Mouse (Mus musculus) midbrain, embryonic 13.5 days (tissue): ENCODE measurements at regions not wholly inside any gene's neighbourhood (a gene's known extent, or its start where the extent isn't known, plus 50 kb on each side); places are given as distances from the start of the nearest gene placed in this dataset.
A peak's percentile ranks its signal among the peaks of the same experiment; 100 is the strongest.

Experiments
- ATAC-seq: fragments of 200-750 bp; cut with Nextera tagmentation; 2 replicates; pipeline ENCODE4 v1.8.0; 2017; ENCODE audit warnings: mild to moderate bottlenecking, moderate TSS enrichment, moderate library complexity
- H3K27ac ChIP-seq: fragments of 300-500 bp; sonication (generic); 2 replicates; pipeline ENCODE4 v1.5.1; 2015; ENCODE audit warnings: inconsistent platforms, mild to moderate bottlenecking, moderate library complexity
- H3K27me3 ChIP-seq: fragments of 300-500 bp; sonication (generic); 2 replicates; pipeline ENCODE4 v1.6.1; 2015; ENCODE audit warnings: mild to moderate bottlenecking, inconsistent platforms
- H3K36me3 ChIP-seq: fragments of 300-500 bp; sonication (generic); 2 replicates; pipeline ENCODE4 v1.6.1; 2015; ENCODE audit warnings: mild to moderate bottlenecking, inconsistent platforms
- H3K4me1 ChIP-seq: fragments of 300-500 bp; sonication (generic); replicated peaks from 2 replicates; pipeline ENCODE4 v1.6.1; 2015; ENCODE audit warnings: inconsistent platforms
- H3K4me2 ChIP-seq: fragments of 300-500 bp; sonication (generic); replicated peaks from 2 replicates; pipeline ENCODE4 v1.6.1; 2015; ENCODE audit warnings: moderate library complexity, mild to moderate bottlenecking, inconsistent platforms
- H3K4me3 ChIP-seq: fragments of 300-500 bp; sonication (generic); replicated peaks from 2 replicates; pipeline ENCODE4 v1.5.1; 2015; ENCODE audit warnings: mild to moderate bottlenecking, inconsistent platforms
- H3K9ac ChIP-seq: fragments of 300-500 bp; sonication (generic); replicated peaks from 2 replicates; pipeline ENCODE4 v1.6.1; 2015; ENCODE audit warnings: mild to moderate bottlenecking, inconsistent platforms
- H3K9me3 ChIP-seq: fragments of 300-500 bp; sonication (generic); 2 replicates; pipeline ENCODE4 v1.6.1; 2016; ENCODE audit warnings: mild to moderate bottlenecking, inconsistent platforms
- WGBS: fragments of 180-500 bp; shearing (Covaris S2); methylation state at CpG from one replicate; pipeline ENCODE4 v1.1.7; 2015; 5-methylcytosine and 5-hydroxymethylcytosine counted together

DNA sequence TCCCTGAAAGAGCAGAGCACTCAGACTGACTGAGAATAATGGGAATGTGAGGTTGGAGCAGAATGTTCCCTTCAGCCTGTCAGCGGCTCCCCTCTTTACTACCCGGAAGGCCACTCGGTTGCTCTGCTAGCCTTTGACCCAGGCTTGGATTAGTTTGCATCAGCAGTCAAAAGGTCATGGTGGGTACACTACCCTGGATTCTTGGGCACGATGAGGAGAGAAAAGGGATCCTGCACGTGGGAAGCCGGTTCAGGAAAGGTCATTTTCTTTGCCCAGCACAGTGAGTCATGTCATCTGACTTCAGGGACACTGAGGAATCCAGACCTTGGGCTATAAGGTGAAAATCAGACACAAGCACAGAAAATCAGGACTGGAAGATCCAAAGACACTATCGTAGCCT is 443.3 kb downstream of the Rps24 start:
- WGBS = 38% methylated on average over 7 of the region's 7 CpGs
- ATAC-seq = no peak
- H3K4me2 ChIP-seq = no peak overlapping the region
- no peaks in the 10 kb centered on the region for H3K36me3 ChIP-seq
- no peak overlapping the region for H3K4me3 ChIP-seq
- H3K27ac ChIP-seq = no peak overlapping the region
- H3K27me3 ChIP-seq = no peaks in the 10 kb centered on the region
- H3K9me3 ChIP-seq = no peaks in the 10 kb centered on the region
- H3K4me1 ChIP-seq = peaks cover 12% of the 10 kb centered on the region
- no peak overlapping the region for H3K9ac ChIP-seq

DNA sequence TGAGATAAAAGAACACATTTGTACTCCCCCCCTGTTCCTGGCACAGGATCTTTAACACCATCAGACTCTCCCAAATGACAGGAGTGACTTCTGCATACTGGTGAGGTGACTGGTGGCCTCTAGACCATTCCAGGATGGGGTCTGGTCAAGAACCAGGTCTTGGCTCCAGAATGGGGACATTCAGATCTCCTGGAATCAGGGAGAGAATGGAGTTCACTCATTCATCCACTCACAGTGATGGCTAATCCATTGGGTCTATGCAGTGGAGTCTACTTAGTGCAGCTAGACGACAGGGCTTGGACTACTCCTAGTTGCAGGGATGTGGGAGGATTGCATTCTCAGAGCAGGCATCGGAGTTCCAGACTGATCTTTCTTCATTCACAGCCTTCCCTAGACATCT is 451.0 kb downstream of the Rps24 start:
- H3K4me3 ChIP-seq = no peak overlapping the region
- H3K36me3 ChIP-seq = no peaks in the 10 kb centered on the region
- H3K4me1 ChIP-seq = peaks cover 6% of the 10 kb centered on the region
- no peak for ATAC-seq
- no peaks in the 10 kb centered on the region for H3K27me3 ChIP-seq
- WGBS = 86% methylated on average over 2 of the region's 2 CpGs
- no peak overlapping the region for H3K4me2 ChIP-seq
- no peak overlapping the region for H3K27ac ChIP-seq
- no peaks in the 10 kb centered on the region for H3K9me3 ChIP-seq
- H3K9ac ChIP-seq = no peak overlapping the region

DNA sequence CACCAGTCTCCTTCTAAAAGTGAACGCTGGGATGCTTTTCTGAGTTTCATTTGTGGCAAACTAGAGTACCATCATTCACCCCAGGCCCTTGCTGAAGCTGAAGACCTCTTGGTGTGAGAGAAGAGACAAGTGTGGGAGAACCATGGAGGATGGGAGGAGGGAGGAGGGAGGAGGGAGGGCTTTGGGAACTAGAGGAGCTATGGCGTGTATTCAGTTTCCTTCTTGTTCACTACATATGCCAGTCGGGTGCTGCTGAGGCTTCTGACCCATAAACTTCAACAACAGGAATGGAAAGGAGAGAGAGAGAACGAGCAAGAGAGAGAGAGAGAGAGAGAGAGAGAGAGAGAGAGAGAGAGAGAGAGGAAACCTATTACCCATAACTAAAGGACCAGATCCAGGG is 452.1 kb downstream of the Rps24 start:
- Histone ChIP-seq H3K27me3 (no peaks in the 10 kb centered on the region), H3K4me2 (no peak overlapping the region), H3K27ac (no peak overlapping the region), H3K9ac (no peak overlapping the region), H3K4me1 (peaks cover 6% of the 10 kb centered on the region), H3K4me3 (no peak overlapping the region), H3K9me3 (no peaks in the 10 kb centered on the region), H3K36me3 (no peaks in the 10 kb centered on the region)
- no peak for ATAC-seq
- WGBS = 77% methylated on average over 4 of the region's 4 CpGs

DNA sequence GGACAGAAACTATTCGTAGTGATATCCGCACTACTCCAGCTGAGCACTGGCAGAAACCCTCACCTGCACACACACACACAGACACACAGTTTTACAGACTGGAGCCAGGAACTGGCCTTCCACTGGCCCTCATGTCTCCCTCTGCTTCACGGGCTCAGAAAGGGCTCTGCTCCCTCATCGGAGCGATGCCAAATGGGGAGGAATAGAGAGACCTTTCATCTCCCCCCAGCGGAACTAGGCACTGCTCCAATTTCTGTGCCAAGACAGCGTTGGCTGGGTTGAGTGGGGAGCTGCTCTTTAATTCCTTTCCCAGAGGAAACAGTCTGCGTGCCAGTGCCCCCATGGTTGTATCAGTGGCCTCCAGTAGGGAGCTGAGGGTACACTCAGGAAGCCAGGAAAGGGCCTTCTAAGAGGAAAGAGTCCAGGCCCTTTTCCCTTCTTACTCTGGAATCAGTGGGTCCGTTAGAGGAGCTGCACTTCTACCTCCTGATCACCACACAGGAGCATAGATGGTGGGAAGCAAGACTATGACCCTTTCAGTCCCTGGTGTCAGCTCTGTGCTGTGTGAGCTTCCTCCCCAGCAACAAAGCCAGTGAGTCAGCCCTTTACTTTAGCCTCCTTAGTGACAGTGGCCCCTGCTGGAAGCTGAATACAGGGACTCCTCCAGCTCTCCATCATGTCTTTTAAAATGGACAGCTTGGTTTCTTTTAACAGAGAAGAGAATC is 452.7 kb downstream of the Rps24 start:
- Histone ChIP-seq H3K9me3 (no peaks in the 10 kb centered on the region), H3K9ac (no peak overlapping the region), H3K27ac (peak overlapping the region; percentile 20; the same call in 1 of the 2 replicates), H3K4me2 (no peak overlapping the region), H3K36me3 (no peaks in the 10 kb centered on the region), H3K4me1 (peaks cover 6% of the 10 kb centered on the region), H3K27me3 (no peaks in the 10 kb centered on the region), H3K4me3 (no peak overlapping the region)
- ATAC-seq = peak; percentile 45; the same call in 1 of the 2 replicates
- 77% methylated on average over 9 of the region's 9 CpGs for WGBS

DNA sequence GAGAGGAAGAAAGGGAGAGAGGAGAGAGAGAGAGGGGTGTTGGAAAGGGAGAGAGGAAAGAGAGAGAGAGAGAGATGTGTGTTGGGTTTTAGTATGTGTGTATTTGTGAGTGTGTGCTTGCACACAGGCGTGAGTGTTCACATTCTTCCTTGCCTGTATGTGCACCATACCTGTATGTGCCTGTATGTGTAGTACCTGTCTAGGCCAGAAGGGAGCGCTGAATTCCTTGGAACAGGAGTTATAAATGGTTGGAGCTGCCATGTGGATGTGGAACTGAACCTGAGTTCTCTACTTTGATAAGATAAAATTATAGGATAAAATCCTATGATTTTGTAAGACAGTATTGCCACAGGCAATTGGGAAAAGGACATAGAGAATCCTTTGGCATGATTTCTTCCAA is 458.8 kb downstream of the Rps24 start:
- ATAC-seq = no peak
- H3K9me3 ChIP-seq = no peaks in the 10 kb centered on the region
- no peaks in the 10 kb centered on the region for H3K4me1 ChIP-seq
- no peak overlapping the region for H3K4me2 ChIP-seq
- H3K27me3 ChIP-seq = no peaks in the 10 kb centered on the region
- 36% methylated on average over 2 of the region's 2 CpGs for WGBS
- H3K9ac ChIP-seq = no peak overlapping the region
- H3K36me3 ChIP-seq = no peaks in the 10 kb centered on the region
- no peak overlapping the region for H3K4me3 ChIP-seq
- H3K27ac ChIP-seq = no peak overlapping the region

DNA sequence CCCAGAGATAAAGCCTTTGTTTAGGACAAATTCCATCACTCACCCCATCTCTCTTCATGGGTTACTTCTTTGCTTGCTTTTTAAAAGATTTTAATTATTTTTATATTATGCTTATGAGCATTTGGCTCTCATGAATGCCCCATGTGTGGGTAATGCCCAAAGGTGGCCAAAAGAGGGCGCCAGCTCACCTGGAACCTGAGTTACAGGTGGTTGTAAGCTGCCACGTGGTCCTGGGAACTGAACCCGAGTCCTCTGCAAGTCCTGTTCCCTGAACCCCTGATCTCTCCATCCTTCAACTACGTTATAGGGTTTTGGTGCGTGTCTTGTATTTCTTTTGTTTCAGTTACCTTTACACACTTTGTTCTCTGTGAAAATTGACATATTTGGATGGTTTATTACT is 460.2 kb downstream of the Rps24 start:
- no peak overlapping the region for H3K9ac ChIP-seq
- H3K4me1 ChIP-seq = no peaks in the 10 kb centered on the region
- no peaks in the 10 kb centered on the region for H3K36me3 ChIP-seq
- no peak for ATAC-seq
- 83% methylated on average over 5 of the region's 5 CpGs for WGBS
- no peak overlapping the region for H3K4me2 ChIP-seq
- H3K27ac ChIP-seq = no peak overlapping the region
- no peaks in the 10 kb centered on the region for H3K9me3 ChIP-seq
- no peaks in the 10 kb centered on the region for H3K27me3 ChIP-seq
- H3K4me3 ChIP-seq = no peak overlapping the region

DNA sequence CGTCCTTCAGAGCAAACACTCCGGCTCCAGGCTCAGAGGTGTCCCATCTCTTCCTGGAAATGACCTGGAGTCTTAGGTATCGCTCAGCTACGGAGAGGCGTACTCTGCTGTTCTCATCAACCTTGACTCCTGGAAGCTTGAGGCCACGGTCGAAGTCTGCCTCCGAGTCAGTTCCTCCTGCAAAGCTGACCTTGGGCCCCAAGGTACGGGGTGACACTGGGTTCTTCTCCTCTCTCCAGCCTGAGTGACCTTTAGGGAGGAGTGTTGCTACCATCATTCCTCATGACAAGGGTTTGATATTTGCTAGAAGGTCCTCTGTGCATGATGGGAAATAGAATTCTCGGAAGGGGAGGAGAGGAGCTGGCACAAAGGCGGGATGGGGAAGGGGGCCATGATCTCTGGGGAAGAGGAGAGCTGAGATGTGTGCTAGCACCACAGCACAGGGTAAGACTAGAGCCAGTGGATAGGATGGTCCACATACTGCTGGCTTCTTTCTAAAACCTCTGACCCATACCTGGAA is 469.0 kb downstream of the Rps24 start:
- Histone ChIP-seq H3K9me3 (no peaks in the 10 kb centered on the region), H3K4me2 (no peak overlapping the region), H3K4me3 (no peak overlapping the region), H3K27ac (no peak overlapping the region), H3K36me3 (no peaks in the 10 kb centered on the region), H3K27me3 (no peaks in the 10 kb centered on the region), H3K4me1 (peaks cover 23% of the 10 kb centered on the region), H3K9ac (no peak overlapping the region)
- 92% methylated on average over 11 of the region's 11 CpGs for WGBS
- ATAC-seq = no peak

DNA sequence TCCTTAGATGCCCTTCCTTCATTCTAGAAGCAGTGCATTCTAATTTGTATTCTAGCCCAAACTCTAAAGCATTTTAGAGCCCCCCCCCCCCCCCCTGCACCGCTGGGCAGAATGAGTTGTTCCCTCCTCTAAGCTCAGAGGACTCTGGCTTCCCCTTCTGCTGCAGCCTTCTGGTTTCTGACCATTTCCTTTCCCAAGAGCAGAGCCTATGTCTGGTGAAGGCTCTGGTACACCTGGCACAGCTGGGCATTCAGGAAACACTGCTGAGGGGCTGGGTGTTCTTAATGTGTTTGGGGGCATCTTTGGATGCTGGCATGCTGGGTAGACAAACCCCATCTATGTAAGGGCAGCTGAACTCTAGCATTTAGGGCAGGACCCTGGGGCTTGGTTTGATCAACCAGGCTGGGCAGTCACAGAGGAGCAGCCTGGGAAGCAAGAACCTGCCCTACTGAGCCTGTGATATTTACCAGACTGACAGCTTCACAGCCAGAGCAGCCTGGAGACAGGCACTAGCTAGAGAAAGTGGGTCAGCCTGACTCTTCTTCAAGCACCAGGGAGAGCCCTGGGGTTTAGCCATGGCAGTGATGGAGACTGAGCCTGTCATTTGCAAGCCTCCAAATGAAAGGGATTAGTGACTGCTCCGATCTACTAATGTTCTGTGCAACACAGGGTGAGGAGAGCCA is 469.7 kb downstream of the Rps24 start:
- no peak overlapping the region for H3K4me3 ChIP-seq
- H3K27ac ChIP-seq = 0 out of 2 replicates have a peak overlapping the region, but pooled peaks have one; percentile 47
- 0 out of 2 replicates have a peak, but pooled peaks have one; percentile 34 for ATAC-seq
- H3K36me3 ChIP-seq = no peaks in the 10 kb centered on the region
- H3K27me3 ChIP-seq = no peaks in the 10 kb centered on the region
- H3K4me1 ChIP-seq = peaks cover 24% of the 10 kb centered on the region
- H3K4me2 ChIP-seq = no peak overlapping the region
- no peaks in the 10 kb centered on the region for H3K9me3 ChIP-seq
- 23% methylated on average over 2 of the region's 2 CpGs for WGBS
- H3K9ac ChIP-seq = no peak overlapping the region

DNA sequence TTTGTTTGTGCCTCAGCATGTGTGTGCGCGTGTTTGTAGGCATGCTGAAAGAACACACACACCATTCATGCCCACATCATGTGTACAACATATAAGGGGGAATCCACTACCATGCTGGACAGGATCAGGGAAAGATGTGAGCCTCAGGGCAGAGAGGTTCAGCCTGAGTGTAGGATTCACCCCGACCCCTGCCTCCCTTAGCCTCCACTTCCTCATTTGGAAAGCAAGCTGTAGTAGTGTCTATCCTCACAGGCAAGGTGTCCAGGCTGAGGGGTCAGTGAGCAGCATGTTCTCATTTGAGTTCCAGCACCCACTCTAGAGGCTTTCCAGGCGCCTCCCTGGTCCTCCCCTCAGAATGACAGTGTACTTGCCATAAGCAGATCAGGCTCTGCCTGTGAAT is 470.5 kb downstream of the Rps24 start:
- Histone ChIP-seq H3K4me2 (no peak overlapping the region), H3K4me1 (peaks cover 24% of the 10 kb centered on the region), H3K9me3 (no peaks in the 10 kb centered on the region), H3K27ac (no peak overlapping the region), H3K9ac (no peak overlapping the region), H3K4me3 (no peak overlapping the region), H3K36me3 (no peaks in the 10 kb centered on the region), H3K27me3 (no peaks in the 10 kb centered on the region)
- 86% methylated on average over 4 of the region's 4 CpGs for WGBS
- no peak for ATAC-seq

DNA sequence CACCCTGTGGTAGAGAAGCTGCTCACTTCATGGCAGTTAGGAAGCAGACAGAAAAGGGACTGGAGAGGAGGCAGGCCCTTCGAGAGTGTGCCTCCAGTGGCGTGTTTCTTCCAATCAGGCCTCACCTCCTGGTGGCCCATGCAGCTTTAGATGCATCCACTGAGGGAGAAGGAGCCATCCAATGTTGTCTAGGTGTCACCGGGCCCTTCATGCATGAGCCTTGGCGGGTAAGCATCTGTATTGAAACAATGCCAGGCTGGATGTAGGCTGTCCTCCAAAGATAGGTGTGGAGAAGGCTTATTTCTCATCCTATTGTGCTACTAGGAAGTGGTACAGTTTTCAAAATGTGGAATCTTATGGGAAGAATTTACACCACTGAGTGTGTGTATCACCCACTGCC is 471.9 kb downstream of the Rps24 start:
- Histone ChIP-seq H3K9ac (no peak overlapping the region), H3K27ac (no peak overlapping the region), H3K4me2 (no peak overlapping the region), H3K27me3 (no peaks in the 10 kb centered on the region), H3K36me3 (no peaks in the 10 kb centered on the region), H3K9me3 (no peaks in the 10 kb centered on the region), H3K4me1 (peaks cover 24% of the 10 kb centered on the region), H3K4me3 (no peak overlapping the region)
- ATAC-seq = no peak
- 89% methylated on average over 4 of the region's 4 CpGs for WGBS

DNA sequence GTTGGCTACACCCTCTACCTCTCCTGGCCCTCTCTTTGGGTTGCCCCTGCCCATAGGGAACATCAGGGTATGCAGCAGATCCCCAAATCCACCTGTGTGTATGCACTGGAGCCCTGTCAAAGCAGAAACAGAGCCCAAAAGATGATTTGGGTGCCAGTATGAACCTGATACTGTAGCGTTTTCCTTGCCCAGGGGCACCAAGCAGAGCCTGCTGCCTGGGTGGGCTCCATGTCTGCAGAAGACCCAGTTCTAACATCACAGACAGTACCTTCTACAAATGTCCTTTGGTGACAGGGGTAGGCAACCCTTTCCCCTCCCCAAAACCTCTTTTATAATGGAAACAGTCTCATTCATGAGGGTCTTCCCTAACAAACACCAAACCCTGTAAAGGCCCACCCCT is 472.5 kb downstream of the Rps24 start:
- no peaks in the 10 kb centered on the region for H3K36me3 ChIP-seq
- no peak overlapping the region for H3K4me2 ChIP-seq
- no peak for ATAC-seq
- peaks cover 24% of the 10 kb centered on the region for H3K4me1 ChIP-seq
- H3K27ac ChIP-seq = no peak overlapping the region
- no peaks in the 10 kb centered on the region for H3K9me3 ChIP-seq
- no peaks in the 10 kb centered on the region for H3K27me3 ChIP-seq
- no peak overlapping the region for H3K4me3 ChIP-seq
- WGBS = 73% methylated on average over 1 of the region's 1 CpGs
- H3K9ac ChIP-seq = no peak overlapping the region

DNA sequence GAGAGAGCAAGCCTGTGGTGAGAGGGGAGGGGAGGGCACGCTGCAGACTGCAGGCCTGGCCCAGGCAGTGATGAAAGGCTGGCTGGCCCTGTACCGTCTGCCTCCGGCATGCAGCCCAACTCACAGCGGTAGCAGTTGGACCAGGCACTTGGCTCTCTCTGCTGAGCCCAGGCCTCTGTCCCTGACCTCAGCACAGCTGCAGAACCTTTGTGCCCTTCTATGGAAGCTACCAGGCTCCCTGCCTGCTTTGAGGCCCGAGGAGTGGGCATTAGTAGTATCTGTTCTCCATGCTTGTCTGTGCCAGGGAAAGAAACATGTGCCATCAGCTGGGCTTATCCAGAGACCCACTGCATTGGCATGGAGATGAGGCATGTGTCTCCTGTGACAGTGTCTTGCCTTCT is 473.2 kb downstream of the Rps24 start:
- H3K27me3 ChIP-seq = no peaks in the 10 kb centered on the region
- H3K36me3 ChIP-seq = no peaks in the 10 kb centered on the region
- H3K4me1 ChIP-seq = peaks cover 24% of the 10 kb centered on the region
- peak; percentile 65; the same call in 1 of the 2 replicates for ATAC-seq
- no peaks in the 10 kb centered on the region for H3K9me3 ChIP-seq
- WGBS = 27% methylated on average over 5 of the region's 5 CpGs
- H3K4me2 ChIP-seq = no peak overlapping the region
- no peak overlapping the region for H3K27ac ChIP-seq
- H3K4me3 ChIP-seq = no peak overlapping the region
- 0 out of 2 replicates have a peak overlapping the region, but pooled peaks have one; percentile 46 for H3K9ac ChIP-seq
